Mouse (Mus musculus) embryonic facial prominence, embryonic 11.5 days (tissue): ENCODE data around the gene Nop10. TPM values are rescaled to one million over a fixed set of nuclear protein-coding genes. Genes with fewer than 3 reads are reported as not detected.

Source experiments
- ATAC-seq: fragments of 200-750 bp; cut with Nextera tagmentation; replicated peaks from 2 replicates; pipeline ENCODE4 v1.8.0; 2017; ENCODE audit warnings: low read depth; ENCODE audit not compliant: insufficient number of reproducible peaks, low FRiP score, low TSS enrichment
- DNase-seq: peaks from one replicate; pipeline ENCODE4 v3.0.0-alpha.2; 2015; ENCODE audit warnings: low spot score
- H3K27ac ChIP-seq: fragments of 300-500 bp; sonication (generic); replicated peaks from 2 replicates; pipeline ENCODE4 v1.5.1; 2014; ENCODE audit warnings: mild to moderate bottlenecking, low read depth, low read length, control low read depth
- H3K27me3 ChIP-seq: fragments of 300-500 bp; sonication (generic); 2 replicates; pipeline ENCODE4 v1.6.1; 2014; ENCODE audit warnings: mild to moderate bottlenecking, low read length, moderate library complexity, mixed read lengths; ENCODE audit not compliant: control insufficient read depth, insufficient read depth
- H3K36me3 ChIP-seq: fragments of 300-500 bp; sonication (generic); replicated peaks from 2 replicates; pipeline ENCODE4 v1.6.1; 2014; ENCODE audit warnings: low read depth, mild to moderate bottlenecking, low read length, moderate library complexity, mixed read lengths; ENCODE audit not compliant: control insufficient read depth, insufficient read depth
- H3K4me1 ChIP-seq: fragments of 300-500 bp; sonication (generic); 2 replicates; pipeline ENCODE4 v1.6.1; 2014; ENCODE audit warnings: low read length, mixed read lengths; ENCODE audit not compliant: control insufficient read depth, insufficient read depth
- H3K4me2 ChIP-seq: fragments of 300-500 bp; sonication (generic); 2 replicates; pipeline ENCODE4 v1.6.1; 2014; ENCODE audit warnings: low read depth, mild to moderate bottlenecking, control low read depth, low read length, moderate library complexity
- H3K4me3 ChIP-seq: fragments of 300-500 bp; sonication (generic); 2 replicates; pipeline ENCODE4 v1.5.1; 2014; ENCODE audit warnings: low read depth, low read length, control low read depth
- H3K9ac ChIP-seq: fragments of 300-500 bp; sonication (generic); replicated peaks from 2 replicates; pipeline ENCODE4 v1.6.1; 2014; ENCODE audit warnings: mild to moderate bottlenecking, control low read depth, low read length
- H3K9me3 ChIP-seq: fragments of 300-500 bp; sonication (generic); replicated peaks from 2 replicates; pipeline ENCODE4 v1.6.1; 2016; ENCODE audit warnings: mild to moderate bottlenecking, low read length, inconsistent platforms, mixed read lengths; ENCODE audit not compliant: control insufficient read depth
- WGBS: fragments of 180-500 bp; shearing (Covaris S2); extraction: QIAGEN DNeasy Blood & Tissue Kit; methylation state at CpG from one replicate; pipeline ENCODE4 v1.1.7; 2014; 5-methylcytosine and 5-hydroxymethylcytosine counted together
- polyA plus RNA-seq: library from polyadenylated mRNA; unstranded; fragments of >200 nt; fragmentation: Nextera tagmentation; extraction: Ambion mirVana; gene quantifications from 2 replicates; pipeline ENCODE4 v1.2.1, GENCODE M21; 2014

Gene Nop10
- polyA plus RNA-seq, 1 experiment from 2014 or later, result 181 TPM

GRCm38 (mm10) chr2:112266780-112267179 lies 5.1 kb downstream of the Nop10 start:
- no peak overlapping the region for H3K9ac ChIP-seq

DNA sequence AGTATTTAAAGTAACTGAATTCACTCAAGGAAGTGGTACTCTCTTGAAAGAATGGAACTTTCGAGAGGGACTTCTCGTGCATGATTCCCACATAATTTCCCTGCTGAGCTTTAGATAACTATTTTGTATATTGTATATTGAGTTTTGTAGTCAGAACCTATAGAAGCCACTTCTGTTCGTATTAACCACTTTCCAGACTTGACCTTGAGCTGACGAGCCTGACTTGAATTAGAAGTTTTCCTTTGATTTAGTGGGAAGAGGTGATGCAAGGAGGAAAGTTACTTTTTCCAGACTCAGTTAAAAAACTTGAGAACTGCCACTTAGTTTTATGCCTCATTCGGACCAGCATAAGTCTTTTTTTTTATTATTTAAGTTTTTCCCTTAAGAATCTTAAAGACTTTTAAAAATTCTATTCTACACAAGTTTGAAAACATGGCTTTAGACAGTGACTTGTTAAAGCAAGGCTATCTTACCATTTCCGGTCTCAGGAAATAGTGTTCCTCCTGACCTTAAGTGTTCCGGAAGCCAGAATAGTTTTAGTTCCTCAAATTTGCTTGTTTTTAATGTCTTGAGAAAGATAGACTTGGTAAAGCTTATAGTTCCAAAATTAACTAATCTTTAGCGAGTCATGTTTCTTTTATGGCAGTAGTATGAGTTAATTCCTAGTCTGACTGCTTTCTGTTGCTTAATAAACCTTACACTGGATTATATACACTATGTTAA lies 6.0 kb downstream of the Nop10 start:
- Histone ChIP-seq H3K9ac (no peak overlapping the region), H3K9me3 (no peaks in the 10 kb centered on the region), H3K4me3 (no peak overlapping the region), H3K36me3 (no peaks in the 10 kb centered on the region), H3K27me3 (no peaks in the 10 kb centered on the region), H3K4me2 (no peak overlapping the region), H3K27ac (no peak overlapping the region), H3K4me1 (no peaks in the 10 kb centered on the region)
- ATAC-seq (no peak), DNase-seq (no peak)
- WGBS, result 83% methylated on average over 8 of the region's 8 CpGs

More at GRCm38 (mm10) chr2:112266780-112267179, 5.1 kb downstream of the Nop10 start:
- Histone ChIP-seq H3K4me2 (peak overlapping the region; percentile 82), H3K4me3 (no peak overlapping the region), H3K4me1 (no peaks in the 10 kb centered on the region), H3K9me3 (no peaks in the 10 kb centered on the region), H3K36me3 (no peaks in the 10 kb centered on the region), H3K27me3 (no peaks in the 10 kb centered on the region), H3K27ac (no peak overlapping the region)
- no peak for ATAC-seq
- no peak for DNase-seq
- 71% methylated on average over 10 of the region's 10 CpGs for WGBS

- Histone ChIP-seq H3K4me3 (no peak overlapping the region), H3K36me3 (no peaks in the 10 kb centered on the region), H3K4me2 (no peak overlapping the region), H3K27me3 (no peaks in the 10 kb centered on the region), H3K9ac (no peak overlapping the region), H3K27ac (no peak overlapping the region), H3K4me1 (no peaks in the 10 kb centered on the region), H3K9me3 (no peaks in the 10 kb centered on the region)
- WGBS, result 91% methylated on average over 2 of the region's 2 CpGs
- DNase-seq (no peak), ATAC-seq (no peak)
Observed at GRCm38 (mm10) chr2:112270011-112270410, 8.3 kb downstream of the Nop10 start.

- Histone ChIP-seq H3K27me3 (no peaks in the 10 kb centered on the region), H3K27ac (no peak overlapping the region), H3K9me3 (no peaks in the 10 kb centered on the region), H3K36me3 (no peaks in the 10 kb centered on the region), H3K4me2 (no peak overlapping the region), H3K4me1 (no peaks in the 10 kb centered on the region), H3K4me3 (no peak overlapping the region), H3K9ac (no peak overlapping the region)
- DNase-seq, result no peak
- WGBS, result 79% methylated on average over 2 of the region's 2 CpGs
- no peak for ATAC-seq
Observed at GRCm38 (mm10) chr2:112272909-112273308, 11.2 kb downstream of the Nop10 start.

DNA sequence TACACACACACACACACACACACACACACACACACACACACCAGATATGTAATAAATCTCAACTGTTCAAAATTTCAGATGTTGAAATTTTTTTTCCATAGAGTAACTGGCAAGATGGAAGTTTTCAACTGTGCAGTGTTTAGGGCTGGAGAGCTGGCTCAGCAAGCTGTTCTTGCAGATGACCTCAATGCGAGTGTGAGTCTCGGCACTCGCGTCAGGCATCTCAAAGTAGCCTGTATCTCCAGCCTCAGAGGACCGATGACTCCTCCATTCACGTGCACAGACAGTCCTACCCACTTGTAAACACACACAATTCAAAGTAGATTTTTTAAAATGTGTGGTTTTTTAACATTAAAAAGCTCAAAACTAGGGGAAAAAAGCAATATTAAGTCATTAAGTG lies 11.7 kb downstream of the Nop10 start:
- no peaks in the 10 kb centered on the region for H3K9me3 ChIP-seq
- no peaks in the 10 kb centered on the region for H3K27me3 ChIP-seq
- H3K4me2 ChIP-seq, result no peak overlapping the region

GRCm38 (mm10) chr2:112276870-112277269 lies 15.1 kb downstream of the Nop10 start:
- no peaks in the 10 kb centered on the region for H3K36me3 ChIP-seq
- no peaks in the 10 kb centered on the region for H3K27me3 ChIP-seq
- DNase-seq (no peak), ATAC-seq (no peak)
- no peaks in the 10 kb centered on the region for H3K4me1 ChIP-seq
- no peak overlapping the region for H3K27ac ChIP-seq
- H3K4me2 ChIP-seq, result no peak overlapping the region
- H3K9ac ChIP-seq, result no peak overlapping the region
- 94% methylated on average over 3 of the region's 3 CpGs for WGBS
- H3K9me3 ChIP-seq, result no peaks in the 10 kb centered on the region
- no peak overlapping the region for H3K4me3 ChIP-seq

More for the DNA sequence above, 11.7 kb downstream of the Nop10 start:
- ATAC-seq (no peak), DNase-seq (no peak)
- H3K4me3 ChIP-seq, result no peak overlapping the region
- H3K36me3 ChIP-seq, result no peaks in the 10 kb centered on the region
- H3K9ac ChIP-seq, result no peak overlapping the region
- H3K27ac ChIP-seq, result no peak overlapping the region
- H3K4me1 ChIP-seq, result no peaks in the 10 kb centered on the region
- WGBS, result 92% methylated on average over 6 of the region's 6 CpGs

- WGBS, result 90% methylated on average over 1 of the region's 1 CpGs
- H3K4me3 ChIP-seq, result no peak overlapping the region
- H3K9ac ChIP-seq, result no peak overlapping the region
- no peaks in the 10 kb centered on the region for H3K9me3 ChIP-seq
- no peak overlapping the region for H3K4me2 ChIP-seq
- no peaks in the 10 kb centered on the region for H3K27me3 ChIP-seq
- no peak overlapping the region for H3K27ac ChIP-seq
- ATAC-seq, result no peak
- H3K4me1 ChIP-seq, result no peaks in the 10 kb centered on the region
- no peaks in the 10 kb centered on the region for H3K36me3 ChIP-seq
- DNase-seq, result no peak
Observed at GRCm38 (mm10) chr2:112282846-112283245, 21.1 kb downstream of the Nop10 start.

- 2% methylated on average over 21 of the region's 21 CpGs for WGBS
- DNase-seq, result peak; percentile 74
Observed at GRCm38 (mm10) chr2:112284363-112285030, 22.8 kb downstream of the Nop10 start.

More at GRCm38 (mm10) chr2:112284363-112285030, 22.8 kb downstream of the Nop10 start:
- H3K27me3 ChIP-seq, result no peaks in the 10 kb centered on the region
- H3K27ac ChIP-seq, result no peak overlapping the region
- H3K4me2 ChIP-seq, result peak overlapping the region; percentile 65
- H3K4me1 ChIP-seq, result no peaks in the 10 kb centered on the region
- no peaks in the 10 kb centered on the region for H3K9me3 ChIP-seq
- H3K36me3 ChIP-seq, result no peaks in the 10 kb centered on the region
- H3K4me3 ChIP-seq, result peak overlapping the region; percentile 35
- peak overlapping the region; percentile 64 for H3K9ac ChIP-seq
- ATAC-seq, result peak; percentile 97
